ENCODE assay signal across 31 mouse cellular contexts in genomic region chr13:57995864-57996263, GRCm38 (mm10).
A peak's percentile ranks its signal among the peaks of the same experiment; 100 is the strongest.
DNase-seq lines count a peak whose midpoint lies in the region; ATAC-seq and TF ChIP-seq lines count a peak whose summit lies in the region.
"Had no signal": no experiment of that assay in that cellular context is flagged by ENCODE, and none has a peak within 500 bp of the region (broad histone marks: within the 10 kb centered on the region; RNA-seq: fewer than 3 reads in every experiment).

No protein-coding gene starts in this region.

- ATAC-seq in intestine, embryonic 14.5 days (replicated peaks; ENCODE audit: low FRiP score, low TSS enrichment, low read depth): peak; percentile 49
- ATAC-seq in intestine, postnatal 0 days: no peak
- no peak for ATAC-seq in erythroid progenitor cell, adult 5-6 weeks (replicated peaks; ENCODE audit: low FRiP score, poor library complexity, severe bottlenecking)
- ATAC-seq: forebrain, embryonic 13.5 days had no signal

- H3K4me1 ChIP-seq in intestine, embryonic 14.5 days (replicated peaks; ENCODE audit: control insufficient read depth, insufficient read depth, low read length): no peaks in the 10 kb centered on the region
- no peaks in the 10 kb centered on the region for H3K4me1 ChIP-seq in intestine, postnatal 0 days (replicated peaks; ENCODE audit: control insufficient read depth, insufficient read depth, low read length)
- H3K4me1 ChIP-seq: embryonic facial prominence, embryonic 10.5 days; embryonic facial prominence, embryonic 15.5 days; forebrain, embryonic 13.5 days; hindbrain, embryonic 15.5 days; liver, embryonic 15.5 days had no signal

- no peaks in the 10 kb centered on the region for H3K27me3 ChIP-seq in intestine, embryonic 14.5 days (replicated peaks; ENCODE audit: control insufficient read depth, insufficient read depth, low read length)
- no peaks in the 10 kb centered on the region for H3K27me3 ChIP-seq in intestine, postnatal 0 days (replicated peaks; ENCODE audit: control insufficient read depth, insufficient read depth, low read length)
- H3K27me3 ChIP-seq: CH12.LX; embryonic facial prominence, embryonic 15.5 days; forebrain, embryonic 13.5 days; heart, embryonic 15.5 days; hindbrain, embryonic 15.5 days; liver, embryonic 15.5 days had no signal

- H3K9me3 ChIP-seq in intestine, embryonic 14.5 days (ENCODE audit: control insufficient read depth, low read length): no peaks in the 10 kb centered on the region
- H3K9me3 ChIP-seq in intestine, postnatal 0 days (ENCODE audit: control insufficient read depth): no peaks in the 10 kb centered on the region
- H3K9me3 ChIP-seq: embryonic facial prominence, embryonic 10.5 days; embryonic facial prominence, embryonic 15.5 days; forebrain, embryonic 13.5 days; heart, embryonic 15.5 days; hindbrain, embryonic 15.5 days; limb, embryonic 12.5 days; liver, embryonic 15.5 days; midbrain, embryonic 10.5 days had no signal

- no peaks in the 10 kb centered on the region for H3K36me3 ChIP-seq in intestine, embryonic 14.5 days (ENCODE audit: control insufficient read depth, insufficient read depth, low read length)
- H3K36me3 ChIP-seq in intestine, postnatal 0 days (ENCODE audit: control insufficient read depth, insufficient read depth): no peaks in the 10 kb centered on the region
- H3K36me3 ChIP-seq: embryonic facial prominence, embryonic 10.5 days; embryonic facial prominence, embryonic 15.5 days; G1E; heart, embryonic 15.5 days; hindbrain, embryonic 15.5 days; limb, embryonic 12.5 days; liver, embryonic 15.5 days; midbrain, embryonic 10.5 days had no signal

- H3K27ac ChIP-seq in intestine, embryonic 14.5 days (ENCODE audit: low read depth): 0 out of 2 replicates have a peak overlapping the region, but pooled peaks have one; percentile 5
- no peak overlapping the region for H3K27ac ChIP-seq in intestine, postnatal 0 days (ENCODE audit: low read depth, low read length)
- H3K27ac ChIP-seq: embryonic facial prominence, embryonic 10.5 days; embryonic facial prominence, embryonic 15.5 days; forebrain, embryonic 13.5 days; heart, embryonic 15.5 days; hindbrain, embryonic 15.5 days; kidney, postnatal 0 days; left cerebral cortex, adult 2 months; limb, embryonic 12.5 days; liver, embryonic 15.5 days; midbrain, embryonic 10.5 days; stomach, postnatal 0 days had no signal

- DNase-seq in adrenal gland, adult (ENCODE audit: inconsistent age in 2 of 2, low spot score in 1 of 2): peak; percentile 31 to 66
- no peak for DNase-seq in adrenal gland, adult 2 months
- DNase-seq in intestine, embryonic 14.5 days (ENCODE audit: low spot score): no peak
- DNase-seq in testis, postnatal 10 days (ENCODE audit: low spot score): peak; percentile 32
- DNase-seq in testis, postnatal 14 days (ENCODE audit: low spot score): no peak
- DNase-seq in gastrocnemius, postnatal 4 days (ENCODE audit: low spot score in 2 of 2): no peak
- DNase-seq: cerebellum, adult 18-20 months; cerebellum, postnatal 10 days; gastrocnemius, postnatal 10 days; heart, postnatal 36 days; kidney, adult 11 months; layer of hippocampus, adult 9-11 months; lung, embryonic 14.5 days; lung, postnatal 14 days; right cerebral cortex, postnatal 4 days; thymus, postnatal 4 days had no signal

- no peak overlapping the region; the same call in 1 of the 2 replicates for H3K4me2 ChIP-seq in intestine, embryonic 14.5 days (ENCODE audit: low read length)
- H3K4me2 ChIP-seq in intestine, postnatal 0 days (replicated peaks; ENCODE audit: low read depth): no peak overlapping the region
- H3K4me2 ChIP-seq: embryonic facial prominence, embryonic 15.5 days; forebrain, embryonic 13.5 days; heart, embryonic 15.5 days; hindbrain, embryonic 15.5 days; limb, embryonic 12.5 days; liver, embryonic 15.5 days; lung, embryonic 14.5 days had no signal

- WGBS in intestine, embryonic 14.5 days: 19% methylated on average over 13 of the region's 13 CpGs
- 16% methylated on average over 13 of the region's 13 CpGs for WGBS in intestine, postnatal 0 days

- H3K4me3 ChIP-seq in intestine, embryonic 14.5 days (ENCODE audit: low read depth, low read length): no peak overlapping the region
- no peak overlapping the region for H3K4me3 ChIP-seq in intestine, postnatal 0 days (ENCODE audit: low read depth, low read length)
- H3K4me3 ChIP-seq: embryonic facial prominence, embryonic 10.5 days; embryonic facial prominence, embryonic 15.5 days; forebrain, embryonic 13.5 days; heart, embryonic 15.5 days; hindbrain, embryonic 15.5 days; left cerebral cortex, adult 2 months; limb, embryonic 12.5 days; liver, embryonic 15.5 days; midbrain, embryonic 10.5 days had no signal

- H3K9ac ChIP-seq in intestine, embryonic 14.5 days (ENCODE audit: low read length): no peak overlapping the region
- H3K9ac ChIP-seq in intestine, postnatal 0 days (ENCODE audit: low read depth, low read length): no peak overlapping the region
- H3K9ac ChIP-seq: embryonic facial prominence, embryonic 15.5 days; forebrain, embryonic 13.5 days; heart, embryonic 15.5 days; hindbrain, embryonic 15.5 days; limb, embryonic 12.5 days; liver, embryonic 15.5 days; lung, embryonic 14.5 days had no signal

- no peak for TF ChIP-seq CTCF in intestine, postnatal 0 days (IDR thresholded peaks at IDR 0.05; ENCODE audit: low read depth)

Comparison
In these comparisons a context has a peak if more than half of its experiments do, and no peak if none do; other contexts are left out.
1. DNase-seq: peak in adrenal gland, adult (2 of 2) and testis, postnatal 10 days (single experiment); none in adrenal gland, adult 2 months (single experiment), intestine, embryonic 14.5 days (single experiment), testis, postnatal 14 days (single experiment) and gastrocnemius, postnatal 4 days (0 of 2).